Mouse (Mus musculus): ENCODE results near the gene Pak7.
"Not testable (repeated sequence)": the region's sequence is repeated elsewhere in the genome, so short reads cannot be mapped to it uniquely, and the experiment has no call there.

The Pak7 gene

DNA sequence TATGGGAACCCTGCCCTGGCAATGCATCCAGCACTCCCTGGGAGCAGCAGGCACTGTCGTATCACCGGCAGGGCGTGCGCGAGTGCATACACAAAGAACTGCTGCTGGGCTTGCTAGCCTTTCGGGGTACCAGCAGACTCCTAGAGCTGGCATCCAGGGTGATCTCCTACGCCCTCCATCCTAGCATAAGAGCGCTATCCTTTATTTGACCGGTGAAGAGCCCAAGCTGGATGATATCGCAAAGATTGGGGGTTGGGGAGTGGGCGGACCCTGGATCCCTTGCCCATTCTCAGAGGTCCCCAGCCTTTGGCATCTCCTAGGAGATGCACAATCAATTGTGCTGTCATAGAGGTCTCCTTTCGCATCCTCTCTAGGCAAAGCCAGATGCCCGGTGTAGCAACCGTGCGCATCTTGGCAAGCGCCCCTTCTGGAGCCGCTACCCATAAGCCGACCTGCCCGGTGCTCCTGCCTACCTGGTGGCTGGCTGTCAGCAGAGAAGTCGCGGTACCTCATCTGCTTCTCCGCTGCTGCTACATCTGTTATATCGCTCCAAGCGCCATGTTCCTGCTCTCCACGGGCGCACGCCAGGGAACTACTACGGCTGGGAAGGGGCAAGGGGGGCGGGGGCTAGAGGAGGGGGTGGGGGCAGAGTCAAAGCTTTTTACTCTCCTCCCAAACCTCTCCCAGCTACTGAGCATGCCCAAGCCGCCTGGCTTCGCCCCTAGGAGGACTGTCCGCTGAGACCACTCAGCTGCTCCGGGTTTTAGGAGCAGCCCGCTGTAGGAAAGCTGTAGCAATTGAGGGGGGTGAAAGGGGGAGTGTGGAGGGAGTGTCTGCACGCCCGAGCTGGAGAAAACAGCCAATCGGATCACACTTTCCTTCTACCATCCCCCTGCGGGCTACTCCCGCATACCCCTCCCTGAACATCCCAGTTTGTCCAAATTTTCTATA lies at the start of gene Pak7:
TSS of gene Pak7 (minus strand) at position 787 of the 951 bp plus-strand sequence.
- no peak for DNase-seq

DNA sequence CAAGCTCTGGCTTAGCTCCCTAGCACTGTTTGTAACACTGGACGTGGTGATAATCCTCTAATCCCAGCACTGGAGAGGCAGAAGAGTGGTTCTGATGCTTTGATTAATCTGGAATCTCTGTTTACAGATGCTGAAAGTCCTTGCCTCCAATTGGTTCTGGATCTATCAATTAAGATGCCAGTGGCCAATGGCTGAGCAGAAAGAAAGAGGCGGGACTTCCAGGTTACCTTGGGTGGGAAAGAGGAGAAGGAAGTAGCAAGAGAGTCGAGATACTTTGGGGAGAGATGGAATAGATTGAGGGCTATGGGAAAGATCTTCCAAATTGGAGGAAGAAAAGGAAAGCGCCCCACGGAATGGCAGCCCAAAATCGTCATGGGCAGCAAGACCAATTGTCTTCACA lies 37.8 kb upstream of the Pak7 start:
- no peak for DNase-seq

DNA sequence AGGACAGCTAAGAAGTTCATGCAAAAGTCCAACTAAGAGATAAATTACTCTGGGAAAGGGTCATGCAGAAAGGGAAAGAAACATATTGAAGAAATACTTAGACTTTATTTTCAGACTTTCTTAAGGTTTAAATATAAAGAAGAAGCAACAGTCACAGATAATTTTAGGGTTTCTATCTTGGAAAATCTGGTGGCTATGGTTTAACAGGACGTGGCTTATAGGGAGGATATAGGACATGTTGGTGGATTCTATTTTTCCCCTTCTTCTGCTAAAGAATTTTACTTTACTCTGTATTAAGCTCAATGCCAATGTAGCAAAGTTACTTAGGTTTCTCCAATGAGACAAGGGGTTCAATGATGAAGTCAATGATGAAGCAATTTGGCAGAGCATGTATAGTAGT lies 31.8 kb upstream of the Pak7 start:
- no peak for DNase-seq

GRCm38 (mm10) chr2:136416381-136416780 lies 28.6 kb upstream of the Pak7 start:
- no peak for DNase-seq

DNA sequence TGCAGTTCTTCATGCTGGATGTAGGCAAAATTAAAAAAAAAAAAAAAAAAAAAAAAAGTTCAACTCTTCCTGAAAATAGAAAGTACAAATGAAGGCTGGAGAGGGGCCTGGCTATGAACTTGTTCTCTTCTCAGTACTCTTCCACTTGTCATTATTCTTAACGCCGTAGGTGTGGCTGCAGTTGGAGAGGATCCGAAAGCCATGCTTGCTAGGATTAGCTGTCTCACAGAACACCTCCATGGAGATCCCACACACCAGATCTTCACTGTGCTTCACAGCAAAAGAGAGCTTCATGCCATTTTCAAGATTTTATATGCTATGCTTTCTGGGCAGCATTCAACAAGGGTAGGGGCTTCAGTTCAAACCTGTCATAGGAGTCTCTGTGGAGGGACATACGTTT lies 14.8 kb upstream of the Pak7 start:
- DNase-seq, result no peak

GRCm38 (mm10) chr2:136375318-136375717 lies 12.4 kb downstream of the Pak7 start:
- DNase-seq, result no peak

- no peak for DNase-seq
Measured at GRCm38 (mm10) chr2:136372361-136372760, 15.4 kb downstream of the Pak7 start.

DNA sequence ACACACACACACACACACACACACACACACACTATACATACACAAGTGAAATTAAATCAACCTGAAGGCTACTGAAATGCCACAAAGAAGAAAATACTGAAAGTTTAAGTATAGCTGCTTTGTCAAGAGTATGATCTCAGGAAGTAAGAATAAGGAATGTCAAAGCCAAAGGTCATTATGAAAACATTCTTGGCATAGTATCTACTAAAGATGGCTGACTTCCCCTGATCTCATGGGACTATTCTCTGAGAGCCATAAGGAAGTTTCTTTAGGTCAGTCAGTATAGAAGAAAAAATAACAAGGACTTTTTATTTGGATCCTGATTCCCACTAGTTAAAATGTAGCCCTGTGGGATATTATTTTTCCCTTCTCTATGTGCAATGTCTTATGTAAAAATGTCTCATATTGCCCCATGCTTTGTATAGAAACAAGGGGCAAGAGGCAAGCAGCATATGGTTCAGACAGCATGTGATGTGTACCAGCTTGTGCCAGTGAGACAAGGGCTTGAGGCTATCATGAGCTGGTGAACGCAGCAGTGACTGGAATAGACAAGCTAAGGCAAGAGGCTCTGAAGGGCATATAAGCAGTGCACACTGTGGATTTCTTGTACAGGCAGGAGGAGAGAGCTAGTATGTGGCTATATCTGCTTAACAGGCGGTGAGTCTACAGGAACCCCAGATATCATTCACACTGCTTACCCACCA lies 36.2 kb downstream of the Pak7 start:
- DNase-seq, result no peak

DNA sequence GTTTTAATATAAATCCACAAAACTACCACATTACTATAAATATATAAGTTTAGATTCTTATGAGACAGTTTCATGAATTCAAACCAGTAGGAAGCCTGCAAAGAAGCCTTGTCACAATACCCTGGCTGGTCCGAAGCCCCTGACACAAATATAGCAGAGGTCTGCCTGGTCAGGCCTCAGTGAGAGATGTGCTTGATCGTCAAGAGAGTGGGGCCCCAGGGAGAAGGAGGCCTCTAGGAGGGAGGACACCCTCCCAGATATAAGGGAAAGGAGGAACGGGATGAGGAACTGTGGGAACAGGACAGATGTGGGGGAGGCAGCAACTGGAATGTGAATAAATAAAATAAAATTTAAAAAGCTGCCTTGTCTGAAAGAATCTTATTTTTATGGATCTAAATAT lies 37.3 kb downstream of the Pak7 start:
- DNase-seq, result no peak

DNA sequence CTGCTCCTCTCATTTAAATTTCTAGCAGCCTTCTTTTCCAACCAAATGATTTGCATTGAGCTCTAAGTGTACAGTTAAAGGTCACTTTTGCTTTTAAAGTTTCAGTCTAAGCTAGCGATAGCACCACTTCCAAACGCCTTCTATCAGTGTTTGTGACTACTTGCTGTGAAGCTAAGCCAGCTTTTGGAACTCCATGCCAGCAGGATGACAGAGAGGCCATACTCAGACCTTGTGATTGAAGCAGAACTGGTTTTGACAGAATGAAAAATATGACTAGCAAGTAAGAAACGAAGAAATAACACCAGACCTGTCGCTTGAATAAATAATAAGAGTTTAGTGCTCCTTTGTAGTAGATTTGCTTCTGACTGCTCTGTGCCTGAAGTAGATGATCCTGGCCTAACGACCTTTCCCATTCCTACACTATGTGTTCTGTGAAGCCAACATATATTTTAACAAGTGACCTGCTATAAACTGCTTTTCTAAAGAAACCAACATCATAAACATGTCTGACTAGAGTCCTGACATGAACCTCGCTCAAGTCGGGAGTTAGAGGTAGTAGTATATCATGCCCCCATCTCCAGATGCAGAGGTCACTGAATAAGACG lies 38.0 kb downstream of the Pak7 start:
- no peak for DNase-seq

DNA sequence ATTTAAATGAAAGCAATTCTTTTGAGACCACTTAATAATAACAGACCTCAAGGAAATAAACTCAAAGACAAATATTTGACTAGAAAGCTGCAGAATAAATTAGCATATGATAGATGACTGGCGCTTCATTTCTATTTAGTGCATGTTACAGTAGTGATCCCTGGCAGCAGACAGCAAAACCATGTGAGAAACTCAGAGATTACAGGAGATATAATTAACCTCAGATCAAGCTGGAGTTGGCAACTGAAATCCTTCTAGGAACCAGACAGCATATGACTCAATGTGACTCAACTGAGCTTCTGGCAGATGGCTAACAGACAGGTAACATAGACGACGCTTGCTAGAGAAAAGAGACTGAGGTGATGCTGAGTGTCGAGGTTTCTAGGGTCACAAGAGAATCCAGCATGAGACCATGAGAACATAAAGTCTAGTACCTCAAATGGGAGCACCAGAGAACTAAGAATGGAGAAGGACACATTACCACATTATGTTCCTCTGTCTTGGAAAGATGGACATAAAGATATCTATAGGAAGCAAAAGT lies 43.5 kb downstream of the Pak7 start:
- not testable (repeated sequence) for DNase-seq

GRCm38 (mm10) chr2:136329974-136330373 lies 57.8 kb downstream of the Pak7 start:
- DNase-seq, result no peak

DNA sequence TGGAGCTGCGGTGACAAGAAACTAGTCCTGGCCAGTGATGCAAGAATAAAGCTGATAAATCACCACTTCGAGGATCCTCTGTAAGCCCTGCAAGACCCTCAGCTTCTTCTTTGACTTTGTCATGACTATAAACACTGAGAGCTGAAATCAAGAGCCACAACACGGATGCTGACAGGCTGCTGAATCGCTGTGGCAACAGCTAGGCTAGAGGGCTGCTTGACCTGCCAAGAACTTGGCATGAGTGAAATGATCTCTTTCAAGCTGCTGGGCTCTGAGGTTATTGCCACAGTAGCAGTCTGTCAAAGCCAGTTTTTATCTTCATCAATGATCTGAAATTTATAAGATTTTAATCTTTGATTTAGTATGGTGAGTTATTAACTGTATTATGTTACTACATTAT lies 62.1 kb downstream of the Pak7 start:
- no peak for DNase-seq

DNA sequence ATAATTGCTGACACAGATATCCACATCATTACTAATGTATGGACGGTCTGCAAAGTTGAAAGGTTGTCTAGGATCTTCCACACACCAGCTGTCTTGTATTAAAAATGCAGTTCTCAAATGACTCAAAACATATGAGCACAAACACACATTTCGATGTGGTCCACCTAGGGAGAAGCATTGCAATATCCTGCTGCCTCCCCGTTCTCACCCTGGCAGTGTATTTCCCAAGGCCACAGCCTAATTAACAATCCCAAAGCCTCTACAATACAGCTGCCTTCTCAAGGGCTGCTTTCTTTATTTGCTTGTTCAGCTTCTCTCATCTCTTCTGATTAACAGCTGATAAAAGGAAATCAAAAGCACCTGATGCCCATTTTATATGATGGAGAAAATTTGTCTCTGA lies 78.5 kb downstream of the Pak7 start:
- DNase-seq, result no peak

DNA sequence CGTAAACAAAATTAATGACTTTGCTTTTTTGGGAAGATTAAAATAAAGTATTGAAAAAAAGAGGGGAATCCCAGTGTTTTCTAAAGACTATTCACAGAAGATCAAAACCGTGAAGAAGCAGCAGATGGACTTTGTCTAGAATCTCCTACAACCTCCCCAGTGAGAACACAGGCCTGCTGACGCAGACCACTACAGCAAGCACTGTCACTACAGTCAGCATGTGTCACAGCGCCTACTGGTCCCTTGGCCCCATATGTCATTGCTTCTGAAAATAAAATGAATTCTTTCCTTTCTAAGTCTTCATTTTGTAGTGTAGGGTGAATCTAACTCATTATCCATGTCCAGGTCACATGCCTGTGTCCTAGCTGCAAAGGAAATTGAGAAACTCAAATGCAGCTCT lies 79.0 kb downstream of the Pak7 start:
- no peak for DNase-seq

GRCm38 (mm10) chr2:136302201-136302600 lies 85.6 kb downstream of the Pak7 start:
- no peak for DNase-seq

DNA sequence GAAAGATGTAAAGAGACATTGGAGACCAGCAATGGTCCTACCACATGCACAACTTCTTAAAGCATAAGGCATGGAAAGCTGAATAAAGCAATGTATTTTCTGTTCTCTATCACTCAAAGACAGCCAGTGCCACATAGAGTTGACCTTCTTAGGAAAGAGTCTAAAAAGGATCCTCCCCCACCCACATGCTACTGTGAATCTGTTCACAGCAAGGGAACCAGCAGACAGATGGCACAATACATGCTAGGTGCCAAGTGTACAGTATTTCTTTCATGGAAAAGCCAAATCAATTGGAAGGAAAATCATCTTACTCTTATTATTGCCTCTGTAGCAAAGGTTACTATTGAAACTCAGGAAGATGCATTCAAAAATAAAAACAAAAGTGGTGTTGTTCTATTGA lies 86.4 kb downstream of the Pak7 start:
- DNase-seq, result no peak

DNA sequence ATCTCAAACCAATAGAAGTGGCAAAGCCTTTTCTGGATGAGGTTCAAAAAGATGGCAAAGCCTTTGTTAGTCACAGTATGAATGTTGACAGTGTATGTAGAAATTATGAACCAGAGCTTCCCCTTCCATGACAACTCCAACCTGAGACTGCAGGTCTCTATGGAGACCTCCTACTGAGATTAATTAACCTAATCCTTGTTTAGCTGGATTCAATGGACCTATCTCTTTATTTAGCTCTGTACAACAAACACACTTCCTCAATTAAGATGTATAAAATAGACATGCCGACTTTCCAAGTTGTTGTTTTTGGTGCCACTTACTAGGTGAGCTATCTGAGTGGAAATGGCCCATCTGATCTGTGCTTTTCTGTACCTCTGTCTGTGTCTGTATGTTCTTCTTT lies 90.4 kb downstream of the Pak7 start:
- no peak for DNase-seq

DNA sequence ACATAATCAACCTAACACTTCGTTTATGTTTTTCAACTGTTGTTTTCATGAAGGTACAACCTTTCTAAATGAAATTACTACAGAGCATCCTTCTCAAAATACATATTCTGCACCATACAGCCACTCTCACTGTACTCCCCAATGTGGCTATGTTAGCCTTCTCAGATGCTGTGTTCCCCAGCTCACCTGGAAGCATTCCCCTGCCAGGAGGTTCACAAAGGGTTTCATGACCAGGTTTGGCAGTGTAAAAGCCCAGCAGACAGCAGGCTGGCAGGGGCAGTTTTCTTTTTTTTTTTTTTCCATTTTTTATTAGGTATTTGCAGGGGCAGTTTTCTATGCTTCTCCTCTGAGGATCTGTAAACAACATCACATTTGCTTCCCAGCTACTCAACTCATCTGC lies 105.7 kb downstream of the Pak7 start:
- DNase-seq, result no peak

- DNase-seq, result not testable (repeated sequence)
Measured at GRCm38 (mm10) chr2:136241960-136242359, 145.8 kb downstream of the Pak7 start.

DNA sequence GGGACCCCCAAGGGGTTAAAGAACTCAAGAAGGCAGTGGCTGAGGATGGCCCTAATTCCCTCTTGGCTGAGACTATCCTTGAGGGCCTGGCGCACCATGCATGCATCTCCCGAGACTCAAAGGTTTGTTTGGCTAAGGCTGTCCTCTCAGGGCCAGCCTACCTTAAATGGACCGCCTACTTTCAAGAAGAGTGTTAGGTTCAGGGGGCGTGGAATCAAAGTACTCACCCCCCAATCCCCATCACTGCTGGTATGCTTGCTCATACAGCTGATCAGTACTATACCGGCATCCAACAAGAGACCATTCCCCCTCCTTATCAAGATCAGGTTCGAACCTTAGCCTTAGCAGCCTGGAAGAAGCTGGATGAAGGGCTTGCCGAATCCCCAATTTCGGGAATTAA lies 156.5 kb downstream of the Pak7 start:
- DNase-seq, result no peak

DNA sequence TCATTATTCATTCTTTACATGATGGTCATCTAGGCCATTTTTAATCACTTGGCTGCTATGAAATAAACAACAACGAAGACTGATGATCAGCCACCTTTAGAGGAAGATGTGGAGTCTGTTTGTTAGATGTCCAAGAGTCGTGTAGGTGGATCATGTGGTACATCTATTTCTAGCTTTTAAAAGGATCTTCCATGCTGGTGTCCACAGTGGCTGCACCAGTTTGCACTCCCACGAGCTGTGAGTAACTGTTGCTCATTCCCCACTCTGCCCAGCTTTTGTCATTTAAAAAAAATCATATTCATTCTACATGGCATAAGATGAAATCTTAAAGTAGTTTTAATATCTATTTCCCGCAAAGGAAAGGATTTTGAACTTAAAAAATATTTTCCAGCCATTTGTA lies 183.7 kb downstream of the Pak7 start:
- DNase-seq, result no peak

DNA sequence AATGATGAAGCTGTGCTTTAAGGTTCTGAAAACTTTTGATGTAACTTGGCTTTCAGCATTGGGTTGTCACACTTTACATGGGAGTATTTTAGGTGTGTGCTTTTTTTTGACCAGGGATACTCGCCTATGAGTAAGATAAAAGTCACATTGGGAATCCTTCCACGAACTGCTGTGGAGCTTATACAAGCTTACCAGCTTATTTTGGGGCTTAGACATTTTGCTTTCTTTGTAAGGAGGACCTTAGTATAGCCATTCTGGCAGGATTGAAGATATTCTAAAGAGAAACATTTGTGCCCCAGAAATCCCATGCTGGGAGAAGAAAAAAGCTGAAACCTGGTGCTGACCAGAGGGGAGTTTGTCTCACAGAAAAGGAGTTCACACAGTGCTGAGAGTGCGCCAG lies 212.7 kb downstream of the Pak7 start:
- DNase-seq, result no peak

DNA sequence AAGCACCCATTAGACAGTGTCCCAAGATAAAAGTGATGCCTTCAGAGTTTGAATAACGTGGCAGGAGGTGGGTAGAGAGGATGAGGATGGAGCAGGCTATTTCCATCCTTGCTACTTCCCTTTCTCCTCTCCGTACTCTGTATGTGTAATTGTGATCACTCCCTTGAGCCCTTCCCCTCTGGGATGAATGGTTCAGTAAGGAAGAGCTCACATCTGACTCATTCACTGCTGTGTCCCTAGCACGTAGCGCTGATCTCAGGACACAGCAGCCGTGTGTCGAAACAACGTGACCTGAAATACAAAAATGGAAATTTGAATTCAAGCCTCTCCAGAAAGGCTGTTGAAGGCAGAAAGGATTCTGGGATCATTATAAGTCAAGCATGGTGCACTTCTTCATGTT lies 237.0 kb downstream of the Pak7 start:
- no peak for DNase-seq

All from B cell, adult 2 months (primary cell).